Mouse (Mus musculus): ENCODE measurements around the gene Wdr76.

DNA sequence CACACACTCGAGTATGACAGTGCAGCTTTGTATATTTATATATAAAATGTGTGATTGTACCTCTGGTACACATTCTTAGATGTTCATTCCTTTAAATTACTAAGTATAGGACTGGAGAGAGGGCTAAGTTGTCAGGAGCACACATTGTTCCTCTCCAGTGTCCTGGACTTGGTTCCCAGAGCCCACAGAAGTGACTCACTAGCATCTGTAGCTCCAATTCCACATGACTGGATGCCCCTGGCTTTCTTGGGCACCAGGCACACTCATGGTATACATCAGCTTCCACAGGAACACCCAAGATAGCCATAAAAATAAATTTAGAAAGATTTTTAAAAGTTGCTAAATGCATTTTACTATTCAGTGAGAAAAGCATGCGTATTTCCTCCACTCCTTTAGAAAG, 18.5 kb downstream of the Wdr76 start:
- TF ChIP-seq POLR2A (IDR thresholded peaks at IDR 0.05; ENCODE audit: control insufficient read depth, low read depth, low read length): no peak
- no peak for TF ChIP-seq CTCF (IDR thresholded peaks at IDR 0.05; ENCODE audit: control insufficient read depth, insufficient read depth, insufficient replicate concordance, low read depth, low read length)
